Mouse (Mus musculus): ENCODE data around the gene Ndufv3. TPM values are rescaled to one million over a fixed set of nuclear protein-coding genes. Genes with fewer than 3 reads are reported as not detected.
A peak's percentile ranks its signal among the peaks of the same experiment; 100 is the strongest.

Ndufv3 gene
- polyA plus RNA-seq, 1 experiment = 97.0 TPM

GRCm38 (mm10) chr17:31503936-31504335 is 16.0 kb upstream of the Ndufv3 start:
- no peak overlapping the region for H3K27ac ChIP-seq (ENCODE audit: control insufficient read depth, insufficient read depth, low read depth, low read length, poor library complexity)
- H3K4me3 ChIP-seq (replicated peaks; ENCODE audit: control insufficient read depth, low read depth, low read length) = no peak overlapping the region
- H3K4me1 ChIP-seq (ENCODE audit: control insufficient read depth, insufficient read depth, low read length) = no peaks in the 10 kb centered on the region
- WGBS = 92% methylated on average over 2 of the region's 2 CpGs
- no peak for TF ChIP-seq POLR2A (IDR thresholded peaks at IDR 0.05; ENCODE audit: borderline replicate concordance, control insufficient read depth, low read depth, low read length)
- TF ChIP-seq CTCF (IDR thresholded peaks at IDR 0.05; ENCODE audit: control insufficient read depth, insufficient read depth, low read length) = no peak

DNA sequence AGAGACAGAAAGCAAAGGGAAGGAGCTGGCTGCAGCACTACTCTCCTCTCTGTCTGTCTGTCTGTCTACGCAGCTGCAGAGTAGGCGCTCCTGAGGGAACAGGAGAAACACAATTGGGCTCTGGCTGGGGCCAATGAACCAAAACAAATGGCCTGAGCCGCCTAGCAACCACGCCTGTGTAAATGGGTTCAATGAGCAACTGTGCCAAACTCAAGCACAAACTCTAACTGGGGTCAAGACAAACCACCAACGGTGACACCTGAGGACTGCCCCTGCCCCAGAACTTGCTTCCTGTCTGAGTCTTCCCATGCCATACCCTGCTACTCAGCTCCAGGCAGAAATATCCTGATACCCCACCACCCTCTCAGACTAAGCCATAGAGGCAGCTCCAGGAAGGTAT is 14.9 kb upstream of the Ndufv3 start:
- Histone ChIP-seq H3K27ac (ENCODE audit: control insufficient read depth, insufficient read depth, low read depth, low read length, poor library complexity) (no peak overlapping the region), H3K4me1 (ENCODE audit: control insufficient read depth, insufficient read depth, low read length) (no peaks in the 10 kb centered on the region), H3K4me3 (replicated peaks; ENCODE audit: control insufficient read depth, low read depth, low read length) (no peak overlapping the region)
- WGBS = 90% methylated on average over 5 of the region's 5 CpGs
- no peak for TF ChIP-seq CTCF (IDR thresholded peaks at IDR 0.05; ENCODE audit: control insufficient read depth, insufficient read depth, low read length)
- no peak for TF ChIP-seq POLR2A (IDR thresholded peaks at IDR 0.05; ENCODE audit: borderline replicate concordance, control insufficient read depth, low read depth, low read length)

- H3K27ac ChIP-seq (ENCODE audit: control insufficient read depth, insufficient read depth, low read depth, low read length, poor library complexity) = no peak overlapping the region
- no peak overlapping the region for H3K4me3 ChIP-seq (replicated peaks; ENCODE audit: control insufficient read depth, low read depth, low read length)
- WGBS = 88% methylated on average over 7 of the region's 7 CpGs
- no peaks in the 10 kb centered on the region for H3K4me1 ChIP-seq (ENCODE audit: control insufficient read depth, insufficient read depth, low read length)
- no peak for TF ChIP-seq CTCF (IDR thresholded peaks at IDR 0.05; ENCODE audit: control insufficient read depth, insufficient read depth, low read length)
- TF ChIP-seq POLR2A (IDR thresholded peaks at IDR 0.05; ENCODE audit: borderline replicate concordance, control insufficient read depth, low read depth, low read length) = no peak
These were observed 13.6 kb upstream of the Ndufv3 start for GRCm38 (mm10) chr17:31506282-31506681.

- 91% methylated on average over 6 of the region's 6 CpGs for WGBS
- Histone ChIP-seq H3K4me3 (replicated peaks; ENCODE audit: control insufficient read depth, low read depth, low read length) (no peak overlapping the region), H3K27ac (ENCODE audit: control insufficient read depth, insufficient read depth, low read depth, low read length, poor library complexity) (no peak overlapping the region), H3K4me1 (ENCODE audit: control insufficient read depth, insufficient read depth, low read length) (no peaks in the 10 kb centered on the region; the same call in 1 of the 2 replicates)
- TF ChIP-seq POLR2A (IDR thresholded peaks at IDR 0.05; ENCODE audit: borderline replicate concordance, control insufficient read depth, low read depth, low read length) (no peak), CTCF (IDR thresholded peaks at IDR 0.05; ENCODE audit: control insufficient read depth, insufficient read depth, low read length) (no peak)
These were observed 9.0 kb upstream of the Ndufv3 start for GRCm38 (mm10) chr17:31510944-31511343.

DNA sequence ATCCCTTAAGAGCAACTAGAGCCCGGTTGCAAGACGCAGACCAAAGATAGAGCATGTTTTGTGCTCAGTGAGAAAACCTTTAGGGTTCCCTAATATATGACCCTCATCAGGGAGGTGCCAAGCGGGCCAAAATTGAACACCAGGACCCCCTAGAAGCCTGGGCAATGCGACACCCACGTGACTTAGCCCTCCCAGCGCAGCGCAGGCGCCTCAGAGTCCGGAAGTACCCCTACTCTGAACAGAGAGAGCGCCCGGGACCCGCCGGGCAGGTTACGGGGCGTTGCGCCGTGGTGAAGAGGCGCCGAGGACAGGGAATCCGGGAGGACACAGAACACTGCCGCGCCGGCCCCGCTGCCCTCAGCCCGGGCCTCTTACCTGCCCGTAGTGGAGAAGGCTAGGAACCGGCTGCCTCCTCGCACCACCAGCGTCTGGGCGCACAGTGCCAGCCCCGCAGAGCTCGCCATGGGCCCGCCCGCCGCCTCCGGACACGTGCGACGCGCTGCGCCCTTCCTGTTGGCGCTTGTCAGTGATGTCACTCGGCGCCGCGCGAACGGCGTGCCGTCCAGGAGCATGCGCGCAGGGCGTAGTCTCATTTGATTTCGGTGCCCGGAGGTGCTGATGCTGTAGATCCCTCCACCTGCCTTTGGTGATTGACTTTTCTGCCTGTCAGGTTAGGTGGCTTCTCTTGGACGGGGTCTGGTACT is 8.0 kb upstream of the Ndufv3 start:
- H3K4me1 ChIP-seq (ENCODE audit: control insufficient read depth, insufficient read depth, low read length) = no peaks in the 10 kb centered on the region; the same call in 1 of the 2 replicates
- TF ChIP-seq CTCF (IDR thresholded peaks at IDR 0.05; ENCODE audit: control insufficient read depth, insufficient read depth, low read length) = no peak
- TF ChIP-seq POLR2A (IDR thresholded peaks at IDR 0.05; ENCODE audit: borderline replicate concordance, control insufficient read depth, low read depth, low read length) = peak; percentile 63; the same call in 1 of the 2 replicates
- 0 out of 2 replicates have a peak overlapping the region, but pooled peaks have one; percentile 7 for H3K27ac ChIP-seq (ENCODE audit: control insufficient read depth, insufficient read depth, low read depth, low read length, poor library complexity)
- WGBS = under 1% methylated on average over 56 of the region's 56 CpGs
- H3K4me3 ChIP-seq (replicated peaks; ENCODE audit: control insufficient read depth, low read depth, low read length) = peak overlapping the region; percentile 54

GRCm38 (mm10) chr17:31512593-31512992 is 7.3 kb upstream of the Ndufv3 start:
- Histone ChIP-seq H3K4me3 (replicated peaks; ENCODE audit: control insufficient read depth, low read depth, low read length) (peak overlapping the region; percentile 54), H3K27ac (ENCODE audit: control insufficient read depth, insufficient read depth, low read depth, low read length, poor library complexity) (no peak overlapping the region), H3K4me1 (ENCODE audit: control insufficient read depth, insufficient read depth, low read length) (no peaks in the 10 kb centered on the region; the same call in 1 of the 2 replicates)
- WGBS = 18% methylated on average over 6 of the region's 6 CpGs
- TF ChIP-seq CTCF (IDR thresholded peaks at IDR 0.05; ENCODE audit: control insufficient read depth, insufficient read depth, low read length) (no peak), POLR2A (IDR thresholded peaks at IDR 0.05; ENCODE audit: borderline replicate concordance, control insufficient read depth, low read depth, low read length) (no peak)

GRCm38 (mm10) chr17:31514696-31515095 is 5.2 kb upstream of the Ndufv3 start:
- no peak overlapping the region for H3K4me3 ChIP-seq (replicated peaks; ENCODE audit: control insufficient read depth, low read depth, low read length)
- 47% methylated on average over 1 of the region's 1 CpGs for WGBS
- no peaks in the 10 kb centered on the region; the same call in 1 of the 2 replicates for H3K4me1 ChIP-seq (ENCODE audit: control insufficient read depth, insufficient read depth, low read length)
- TF ChIP-seq POLR2A (IDR thresholded peaks at IDR 0.05; ENCODE audit: borderline replicate concordance, control insufficient read depth, low read depth, low read length) = no peak
- no peak for TF ChIP-seq CTCF (IDR thresholded peaks at IDR 0.05; ENCODE audit: control insufficient read depth, insufficient read depth, low read length)
- H3K27ac ChIP-seq (ENCODE audit: control insufficient read depth, insufficient read depth, low read depth, low read length, poor library complexity) = no peak overlapping the region

DNA sequence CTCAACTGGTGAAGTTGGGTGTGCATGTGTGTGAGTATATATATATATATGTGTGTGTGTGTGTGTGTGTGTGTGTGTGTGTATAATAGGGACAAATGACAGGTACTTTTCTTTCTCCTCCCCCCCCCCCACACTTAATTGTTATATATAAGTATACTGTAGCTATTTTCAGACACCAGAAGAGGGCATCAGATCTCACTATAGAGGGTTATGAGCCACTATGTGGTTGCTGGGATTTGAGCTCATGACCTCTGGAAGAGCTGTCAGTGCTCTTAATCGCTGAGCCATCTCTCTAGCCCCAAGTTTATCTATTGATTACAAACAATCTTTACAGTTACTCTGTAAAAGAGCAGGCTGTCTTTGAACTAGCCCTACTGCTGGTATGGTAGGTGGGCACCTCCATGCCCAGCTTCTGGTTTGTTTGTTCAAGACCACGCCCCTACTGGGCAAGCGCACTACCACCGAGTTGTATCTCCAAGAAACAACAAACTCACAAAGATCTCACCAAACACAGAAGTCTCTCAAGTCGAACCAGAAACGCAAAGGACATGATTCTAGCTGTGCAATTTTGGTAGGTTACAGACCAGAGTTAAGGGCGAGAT is 470 bp upstream of the Ndufv3 start:
- TF ChIP-seq CTCF (IDR thresholded peaks at IDR 0.05; ENCODE audit: control insufficient read depth, insufficient read depth, low read length) = no peak
- no peak for TF ChIP-seq POLR2A (IDR thresholded peaks at IDR 0.05; ENCODE audit: borderline replicate concordance, control insufficient read depth, low read depth, low read length)
- WGBS = 1% methylated on average over 7 of the region's 7 CpGs
- no peaks in the 10 kb centered on the region; the same call in 1 of the 2 replicates for H3K4me1 ChIP-seq (ENCODE audit: control insufficient read depth, insufficient read depth, low read length)
- peak overlapping the region; percentile 83 for H3K4me3 ChIP-seq (replicated peaks; ENCODE audit: control insufficient read depth, low read depth, low read length)
- H3K27ac ChIP-seq (ENCODE audit: control insufficient read depth, insufficient read depth, low read depth, low read length, poor library complexity) = peak overlapping the region; percentile 5
